Mouse (Mus musculus) layer of hippocampus, postnatal 36 days (tissue): ENCODE data around the gene Cdc45. TPM values are rescaled to one million over a fixed set of nuclear protein-coding genes. Genes with fewer than 3 reads are reported as not detected.

ENCODE experiments used
- DNase-seq, 2 experiments: peaks; one replicate each; pipeline ENCODE4 v3.0.0; 2022
- total RNA-seq, 2 experiments: library from RNA; stranded (reverse); gene quantifications; 2 replicates each; pipeline ENCODE4 v1.2.3; 2021

The Cdc45 gene
- total RNA-seq, 2 experiments from 2014 or later, result 2.5 to 3.2 TPM

GRCm38 (mm10) chr16:18788627-18789406 lies 23.0 kb downstream of the Cdc45 start:
- no peak for DNase-seq

GRCm38 (mm10) chr16:18786652-18787051 lies 25.1 kb downstream of the Cdc45 start:
- DNase-seq, result no peak

- DNase-seq, result no peak
These were observed 26.3 kb downstream of the Cdc45 start for GRCm38 (mm10) chr16:18785485-18785884.

GRCm38 (mm10) chr16:18785025-18785424 lies 26.8 kb downstream of the Cdc45 start:
- no peak for DNase-seq

GRCm38 (mm10) chr16:18781810-18782209 lies 30.0 kb downstream of the Cdc45 start:
- no peak for DNase-seq

- DNase-seq, result no peak
These were observed 33.3 kb downstream of the Cdc45 start for GRCm38 (mm10) chr16:18778461-18778860.

- DNase-seq, result no peak
These were observed 34.4 kb downstream of the Cdc45 start for GRCm38 (mm10) chr16:18777101-18778080.

GRCm38 (mm10) chr16:18776556-18777100 lies 35.2 kb downstream of the Cdc45 start, which contains the start of gene Cldn5:
Gene Cldn5, plus strand, starts transcription at chr16:18776847.
- no peak for DNase-seq

- DNase-seq, result no peak
These were observed 35.9 kb downstream of the Cdc45 start for GRCm38 (mm10) chr16:18775621-18776555.

GRCm38 (mm10) chr16:18773936-18774335 lies 37.9 kb downstream of the Cdc45 start:
- DNase-seq, result no peak

- no peak for DNase-seq
These were observed 42.3 kb downstream of the Cdc45 start for GRCm38 (mm10) chr16:18769501-18769900.

- no peak for DNase-seq
These were observed 45.4 kb downstream of the Cdc45 start for GRCm38 (mm10) chr16:18766390-18766789.

- no peak for DNase-seq
These were observed 48.8 kb downstream of the Cdc45 start for GRCm38 (mm10) chr16:18762960-18763359.

GRCm38 (mm10) chr16:18761734-18762133 lies 50.1 kb downstream of the Cdc45 start:
- no peak for DNase-seq

GRCm38 (mm10) chr16:18751885-18752499 lies 59.8 kb downstream of the Cdc45 start:
- DNase-seq, result no peak

GRCm38 (mm10) chr16:18751101-18751500 lies 60.7 kb downstream of the Cdc45 start:
- no peak for DNase-seq

GRCm38 (mm10) chr16:18746268-18747122 lies 65.3 kb downstream of the Cdc45 start:
- no peak for DNase-seq

GRCm38 (mm10) chr16:18738303-18738702 lies 73.5 kb downstream of the Cdc45 start:
- no peak for DNase-seq

- no peak for DNase-seq
These were observed 78.5 kb downstream of the Cdc45 start for GRCm38 (mm10) chr16:18733100-18733956.
